Mouse (Mus musculus): ENCODE data around the gene Gm44790.

DNA sequence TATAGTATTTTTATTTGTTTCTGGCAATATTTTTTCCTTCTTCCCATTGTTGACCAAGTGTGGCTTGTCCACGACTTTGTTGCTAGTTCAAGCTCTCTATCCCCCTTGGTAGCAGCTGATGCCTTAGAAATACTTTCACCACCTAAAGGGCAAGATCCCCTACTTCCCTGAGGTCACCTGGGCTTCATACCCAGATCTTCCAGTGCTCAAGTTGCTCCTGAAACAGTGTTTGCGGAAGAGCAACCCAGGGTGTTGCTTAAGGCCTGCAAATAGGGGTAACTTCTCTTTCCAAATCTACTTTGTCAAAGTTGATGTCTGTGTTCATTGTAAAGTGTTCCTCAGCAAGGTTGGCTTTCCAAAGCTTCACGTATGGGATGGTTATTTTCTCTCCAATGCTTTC, 7.2 kb upstream of the Gm44790 start:
- TF ChIP-seq ZNF384 (IDR thresholded peaks at IDR 0.05; ENCODE audit: low read depth, low read length) = no peak
- TF ChIP-seq MAFK (IDR thresholded peaks at IDR 0.05; ENCODE audit: insufficient read depth, low read depth, low read length) = no peak
- TF ChIP-seq CHD2 (IDR thresholded peaks at IDR 0.05; ENCODE audit: low read depth, low read length) = no peak
- TF ChIP-seq ZC3H11A (IDR thresholded peaks at IDR 0.05; ENCODE audit: borderline replicate concordance, low read depth, low read length) = no peak

All from ES-E14 (cell line).